Mouse (Mus musculus) cortical plate, adult 2 months (tissue): ENCODE measurements at regions not wholly inside any gene's neighbourhood (a gene's known extent, or its start where the extent isn't known, plus 50 kb on each side); places are given as distances from the start of the nearest gene placed in this dataset.

ENCODE experiments used
- CTCF ChIP-seq: fragments of 200-500 bp; IDR thresholded peaks from 2 replicates; pipeline ENCODE4 v1.5.1; 2011; ENCODE audit warnings: mild to moderate bottlenecking, control low read depth, low read length; ENCODE audit not compliant: insufficient read depth; ENCODE audit errors: extremely low read depth
- POLR2A ChIP-seq: fragments of 200-500 bp; IDR thresholded peaks from 2 replicates; pipeline ENCODE4 v1.6.1; 2011; ENCODE audit warnings: mild to moderate bottlenecking, low read length, control low read depth; ENCODE audit not compliant: insufficient read depth; ENCODE audit errors: extremely low read depth

GRCm38 (mm10) chr16:24277857-24278256 is 115.5 kb upstream of the Lpp start:
- TF ChIP-seq CTCF, result no peak
- no peak for TF ChIP-seq POLR2A
